Mouse (Mus musculus): ENCODE measurements around the gene Kdelc2.

- no peak for TF ChIP-seq CTCF (IDR thresholded peaks at IDR 0.05; ENCODE audit: control insufficient read depth, insufficient read depth, insufficient replicate concordance, low read depth, low read length)
- TF ChIP-seq POLR2A (IDR thresholded peaks at IDR 0.05; ENCODE audit: control insufficient read depth, low read depth, low read length) = no peak
Measured at GRCm38 (mm10) chr9:53353161-53353560, 30.7 kb upstream of the Kdelc2 start.
